Mouse (Mus musculus) limb, embryonic 14.5 days (tissue): ENCODE results near the gene Arl13a. TPM values are rescaled to one million over a fixed set of nuclear protein-coding genes. Genes with fewer than 3 reads are reported as not detected.

ENCODE experiments used
- ATAC-seq: fragments of 200-750 bp; cut with Nextera tagmentation; 2 replicates; pipeline ENCODE4 v1.8.0; 2017; ENCODE audit warnings: low read depth, moderate number of reproducible peaks, moderate TSS enrichment; ENCODE audit not compliant: low FRiP score
- DNase-seq: peaks from one replicate; pipeline ENCODE4 v3.0.0-alpha.2; 2015; ENCODE audit warnings: low spot score
- H3K27ac ChIP-seq: fragments of 300-500 bp; sonication (generic); replicated peaks from 2 replicates; pipeline ENCODE4 v1.5.1; 2014; ENCODE audit warnings: low read depth, mild to moderate bottlenecking, low read length, moderate library complexity, mixed read lengths
- H3K27me3 ChIP-seq: fragments of 300-500 bp; sonication (generic); 2 replicates; pipeline ENCODE4 v1.6.1; 2014; ENCODE audit warnings: low read length, mixed read lengths; ENCODE audit not compliant: control insufficient read depth, insufficient read depth
- H3K36me3 ChIP-seq: fragments of 300-500 bp; sonication (generic); 2 replicates; pipeline ENCODE4 v1.6.1; 2014; ENCODE audit warnings: mild to moderate bottlenecking, low read length, moderate library complexity, mixed read lengths; ENCODE audit not compliant: control insufficient read depth, insufficient read depth
- H3K4me1 ChIP-seq: fragments of 300-500 bp; sonication (generic); 2 replicates; pipeline ENCODE4 v1.6.1; 2014; ENCODE audit warnings: antibody characterized with exemption, low read length, mixed read lengths; ENCODE audit not compliant: control insufficient read depth, insufficient read depth
- H3K4me2 ChIP-seq: fragments of 300-500 bp; sonication (generic); replicated peaks from 2 replicates; pipeline ENCODE4 v1.6.1; 2014; ENCODE audit warnings: low read depth, mild to moderate bottlenecking, low read length, moderate library complexity; ENCODE audit not compliant: severe bottlenecking
- H3K4me3 ChIP-seq: fragments of 300-500 bp; sonication (generic); replicated peaks from 2 replicates; pipeline ENCODE4 v1.5.1; 2014; ENCODE audit warnings: low read length
- H3K9ac ChIP-seq: fragments of 300-500 bp; sonication (generic); 2 replicates; pipeline ENCODE4 v1.6.1; 2014; ENCODE audit warnings: mild to moderate bottlenecking, low read depth, low read length, moderate library complexity; ENCODE audit not compliant: severe bottlenecking
- H3K9me3 ChIP-seq: fragments of 300-500 bp; sonication (generic); 2 replicates; pipeline ENCODE4 v1.6.1; 2016; ENCODE audit warnings: low read length; ENCODE audit not compliant: control insufficient read depth
- POLR2A ChIP-seq: fragments of 200-500 bp; IDR thresholded peaks from 2 replicates; pipeline ENCODE4 v1.8.0; 2012; ENCODE audit warnings: inconsistent platforms, mild to moderate bottlenecking, moderate library complexity, borderline replicate concordance; ENCODE audit not compliant: insufficient read depth, insufficient read length; ENCODE audit errors: extremely low read depth
- WGBS: fragments of 180-500 bp; shearing (Covaris S2); extraction: QIAGEN DNeasy Blood & Tissue Kit; methylation state at CpG from one replicate; pipeline ENCODE4 v1.1.7; 2014; 5-methylcytosine and 5-hydroxymethylcytosine counted together
- polyA plus RNA-seq, 2 experiments: library from polyadenylated mRNA; depleted of rRNA in 1 of 2; stranded (reverse) in 1 of 2; unstranded in 1 of 2; fragments of >200 nt; fragmentation: Nextera tagmentation in 1 of 2; extraction: Ambion mirVana in 1 of 2; gene quantifications; 2 replicates each; pipeline versions ENCODE4 v1.2.1 to v1.2.3; 2012 to 2014

The Arl13a gene
- polyA plus RNA-seq, 2 experiments = not detected

GRCm38 (mm10) chrX:134208491-134208890 is 21.2 kb downstream of the Arl13a start:
- Histone ChIP-seq H3K36me3 (no peaks in the 10 kb centered on the region), H3K4me2 (no peak overlapping the region), H3K4me3 (no peak overlapping the region), H3K9ac (no peak overlapping the region), H3K27ac (no peak overlapping the region), H3K9me3 (no peaks in the 10 kb centered on the region), H3K4me1 (no peaks in the 10 kb centered on the region), H3K27me3 (no peaks in the 10 kb centered on the region)
- WGBS = 69% methylated on average over 2 of the region's 2 CpGs
- no peak for DNase-seq
- no peak for TF ChIP-seq POLR2A
- no peak for ATAC-seq

GRCm38 (mm10) chrX:134211151-134211642 is 23.9 kb downstream of the Arl13a start:
- WGBS = 85% methylated on average over 7 of the region's 7 CpGs
- no peak overlapping the region for H3K27ac ChIP-seq
- H3K9ac ChIP-seq = no peak overlapping the region
- H3K27me3 ChIP-seq = no peaks in the 10 kb centered on the region
- TF ChIP-seq POLR2A = no peak
- no peak overlapping the region for H3K4me3 ChIP-seq
- H3K36me3 ChIP-seq = no peaks in the 10 kb centered on the region
- ATAC-seq (no peak), DNase-seq (no peak)
- no peaks in the 10 kb centered on the region for H3K4me1 ChIP-seq
- no peaks in the 10 kb centered on the region for H3K9me3 ChIP-seq
- no peak overlapping the region for H3K4me2 ChIP-seq

- WGBS = 82% methylated on average over 4 of the region's 4 CpGs
- no peaks in the 10 kb centered on the region for H3K36me3 ChIP-seq
- ATAC-seq (no peak), DNase-seq (no peak)
- H3K27ac ChIP-seq = no peak overlapping the region
- H3K9ac ChIP-seq = no peak overlapping the region
- no peaks in the 10 kb centered on the region for H3K4me1 ChIP-seq
- H3K27me3 ChIP-seq = no peaks in the 10 kb centered on the region
- H3K9me3 ChIP-seq = no peaks in the 10 kb centered on the region
- no peak overlapping the region for H3K4me3 ChIP-seq
- TF ChIP-seq POLR2A = no peak
- H3K4me2 ChIP-seq = no peak overlapping the region
These were observed 30.9 kb downstream of the Arl13a start for GRCm38 (mm10) chrX:134218161-134218560.

- H3K4me2 ChIP-seq = no peak overlapping the region
- ATAC-seq (no peak), DNase-seq (no peak)
- H3K9ac ChIP-seq = no peak overlapping the region
- H3K4me1 ChIP-seq = no peaks in the 10 kb centered on the region
- H3K36me3 ChIP-seq = no peaks in the 10 kb centered on the region
- no peak for TF ChIP-seq POLR2A
- H3K9me3 ChIP-seq = no peaks in the 10 kb centered on the region
- H3K27ac ChIP-seq = no peak overlapping the region
- WGBS = 66% methylated on average over 3 of the region's 3 CpGs
- H3K27me3 ChIP-seq = no peaks in the 10 kb centered on the region
- no peak overlapping the region for H3K4me3 ChIP-seq
These were observed 33.3 kb downstream of the Arl13a start for GRCm38 (mm10) chrX:134220618-134221017.

GRCm38 (mm10) chrX:134221856-134222255 is 34.6 kb downstream of the Arl13a start, which contains the start of gene Nox1:
Gene Nox1, minus strand, starts transcription at chrX:134221956.
- no peak for DNase-seq
- Histone ChIP-seq H3K9me3 (no peaks in the 10 kb centered on the region), H3K4me3 (no peak within 1 kb of the TSS), H3K9ac (no peak within 1 kb of the TSS), H3K4me2 (no peak within 1 kb of the TSS), H3K4me1 (no peaks in the 10 kb centered on the region), H3K27ac (no peak within 1 kb of the TSS), H3K36me3 (no peaks in the 10 kb centered on the region), H3K27me3 (no peaks in the 10 kb centered on the region)
- 58% methylated on average over 4 of the region's 4 CpGs for WGBS
- ATAC-seq = no peak
- TF ChIP-seq POLR2A = no peak

GRCm38 (mm10) chrX:134233048-134233447 is 45.7 kb downstream of the Arl13a start:
- Histone ChIP-seq H3K27me3 (no peaks in the 10 kb centered on the region), H3K9ac (no peak overlapping the region), H3K9me3 (no peaks in the 10 kb centered on the region), H3K27ac (no peak overlapping the region), H3K4me2 (no peak overlapping the region), H3K36me3 (no peaks in the 10 kb centered on the region), H3K4me3 (no peak overlapping the region), H3K4me1 (no peaks in the 10 kb centered on the region)
- no peak for DNase-seq
- 90% methylated on average over 1 of the region's 1 CpGs for whole genome bisulfite sequencing
- ATAC-seq = no peak
- TF ChIP-seq POLR2A = no peak
